Mouse (Mus musculus): ENCODE data around the gene Pacsin1.

The Pacsin1 gene

GRCm38 (mm10) chr17:27678924-27679813 is 23.9 kb downstream of the Pacsin1 start:
- no peak for DNase-seq (ENCODE audit: low spot score in 2 of 2)

- no peak for DNase-seq (ENCODE audit: low spot score in 2 of 2)
Observed at GRCm38 (mm10) chr17:27684886-27685549, 29.7 kb downstream of the Pacsin1 start.

- no peak for DNase-seq (ENCODE audit: low spot score in 2 of 2)
Observed at GRCm38 (mm10) chr17:27685550-27685913, 30.2 kb downstream of the Pacsin1 start.

GRCm38 (mm10) chr17:27686395-27686794 is 31.1 kb downstream of the Pacsin1 start:
- no peak for DNase-seq (ENCODE audit: low spot score in 2 of 2)

- DNase-seq (ENCODE audit: low spot score in 2 of 2): no peak
Observed at GRCm38 (mm10) chr17:27690993-27691693, 35.8 kb downstream of the Pacsin1 start.

GRCm38 (mm10) chr17:27699641-27700244 is 44.4 kb downstream of the Pacsin1 start:
- no peak for DNase-seq (ENCODE audit: low spot score in 2 of 2)

- no peak for DNase-seq (ENCODE audit: low spot score in 2 of 2)
Observed at GRCm38 (mm10) chr17:27700812-27701211, 45.5 kb downstream of the Pacsin1 start.

GRCm38 (mm10) chr17:27701856-27702255 is 46.5 kb downstream of the Pacsin1 start:
- DNase-seq (ENCODE audit: low spot score in 2 of 2): no peak

GRCm38 (mm10) chr17:27702518-27702917 is 47.2 kb downstream of the Pacsin1 start:
- peak; percentile 16 to 23 for DNase-seq (ENCODE audit: low spot score in 2 of 2)

- DNase-seq (ENCODE audit: low spot score in 2 of 2): no peak
Observed at GRCm38 (mm10) chr17:27703961-27704621, 48.8 kb downstream of the Pacsin1 start.

GRCm38 (mm10) chr17:27705661-27706060 is 50.4 kb downstream of the Pacsin1 start:
- DNase-seq (ENCODE audit: low spot score in 2 of 2): no peak

- peak; percentile 29 to 32 for DNase-seq (ENCODE audit: low spot score in 2 of 2)
Observed at GRCm38 (mm10) chr17:27707954-27708661, 52.8 kb downstream of the Pacsin1 start.

- no peak for DNase-seq (ENCODE audit: low spot score in 2 of 2)
Observed at GRCm38 (mm10) chr17:27709650-27710049, 54.3 kb downstream of the Pacsin1 start.

- no peak for DNase-seq (ENCODE audit: low spot score in 2 of 2)
Observed at GRCm38 (mm10) chr17:27712832-27713231, 57.5 kb downstream of the Pacsin1 start.

- no peak for DNase-seq (ENCODE audit: low spot score in 2 of 2)
Observed at GRCm38 (mm10) chr17:27716804-27717203, 61.5 kb downstream of the Pacsin1 start.

- no peak for DNase-seq (ENCODE audit: low spot score in 2 of 2)
Observed at GRCm38 (mm10) chr17:27718250-27718649, 62.9 kb downstream of the Pacsin1 start.

GRCm38 (mm10) chr17:27719663-27720062 is 64.4 kb downstream of the Pacsin1 start:
- DNase-seq (ENCODE audit: low spot score in 2 of 2): no peak

- no peak for DNase-seq (ENCODE audit: low spot score in 2 of 2)
Observed at GRCm38 (mm10) chr17:27720326-27720725, 65.0 kb downstream of the Pacsin1 start.

GRCm38 (mm10) chr17:27721125-27721664 is 65.9 kb downstream of the Pacsin1 start:
- no peak for DNase-seq (ENCODE audit: low spot score in 2 of 2)

GRCm38 (mm10) chr17:27724327-27724726 is 69.0 kb downstream of the Pacsin1 start:
- DNase-seq (ENCODE audit: low spot score in 2 of 2): no peak

All from spleen, postnatal 36 days (tissue).